Mouse (Mus musculus): Measurements from ENCODE around the gene Fxyd5. TPM values are rescaled to one million over a fixed set of nuclear protein-coding genes. Genes with fewer than 3 reads are reported as not detected.

Fxyd5 gene
- total RNA-seq (2021), result 10 to 100 TPM; 39.1 to 42.0 TPM
- long read RNA-seq, experiment 1, transcript Fxyd5-201 (9 exons, 803 nt), result minor isoform, 5 of 17 reads
- long read RNA-seq, experiment 1, transcript Fxyd5-207 (9 exons, 1,172 nt), result major isoform, 6 of 17 reads
- long read RNA-seq, experiment 1, partial matches to known transcripts, result 0 of 17 reads
- long read RNA-seq, experiment 1, other reads (novel, unspliced or antisense), result 5 of 17 reads
- long read RNA-seq, experiment 2, transcript Fxyd5-207 (9 exons, 1,172 nt), result major isoform, 7 of 9 reads
- long read RNA-seq, experiment 2, partial matches to known transcripts, result 0 of 9 reads
- long read RNA-seq, experiment 2, other reads (novel, unspliced or antisense), result 0 of 9 reads

GRCm38 (mm10) chr7:31042431-31042910 is at the start of gene Fxyd5:
TSS of gene Fxyd5 (minus strand) at chr7:31042481.
- no peak for DNase-seq

- no peak for DNase-seq
Observed at GRCm38 (mm10) chr7:31089721-31090120, 47.4 kb upstream of the Fxyd5 start.

- no peak for DNase-seq
Observed at GRCm38 (mm10) chr7:31088206-31088605, 45.9 kb upstream of the Fxyd5 start.

GRCm38 (mm10) chr7:31087262-31087661 is 45.0 kb upstream of the Fxyd5 start:
- DNase-seq, result no peak

- DNase-seq, result no peak
Observed at GRCm38 (mm10) chr7:31086175-31086755, 44.0 kb upstream of the Fxyd5 start.

GRCm38 (mm10) chr7:31085171-31085570 is 42.9 kb upstream of the Fxyd5 start:
- no peak for DNase-seq

GRCm38 (mm10) chr7:31084140-31084539 is 41.9 kb upstream of the Fxyd5 start:
- no peak for DNase-seq

GRCm38 (mm10) chr7:31082831-31083588 is 40.7 kb upstream of the Fxyd5 start:
- DNase-seq, result peak; percentile 68

- DNase-seq, result no peak
Observed at GRCm38 (mm10) chr7:31082106-31082505, 39.8 kb upstream of the Fxyd5 start.

GRCm38 (mm10) chr7:31081106-31081505 is 38.8 kb upstream of the Fxyd5 start:
- no peak for DNase-seq

- no peak for DNase-seq
Observed at GRCm38 (mm10) chr7:31080611-31081010, 38.3 kb upstream of the Fxyd5 start.

- DNase-seq, result no peak
Observed at GRCm38 (mm10) chr7:31079670-31080069, 37.4 kb upstream of the Fxyd5 start.

- peak; percentile 50 for DNase-seq
Observed at GRCm38 (mm10) chr7:31077885-31078445, 35.7 kb upstream of the Fxyd5 start.

GRCm38 (mm10) chr7:31077470-31077869 is 35.2 kb upstream of the Fxyd5 start:
- no peak for DNase-seq

GRCm38 (mm10) chr7:31076492-31076891 is 34.2 kb upstream of the Fxyd5 start, which contains the start of gene Fxyd3:
TSS of gene Fxyd3 (minus strand) at chr7:31076704.
- DNase-seq, result no peak

GRCm38 (mm10) chr7:31074713-31075069 is 32.4 kb upstream of the Fxyd5 start:
- DNase-seq, result no peak

GRCm38 (mm10) chr7:31074061-31074712 is 31.9 kb upstream of the Fxyd5 start:
- DNase-seq, result peak; percentile 53

- DNase-seq, result no peak
Observed at GRCm38 (mm10) chr7:31073546-31073945, 31.3 kb upstream of the Fxyd5 start.

GRCm38 (mm10) chr7:31072326-31072725 is 30.0 kb upstream of the Fxyd5 start:
- no peak for DNase-seq

GRCm38 (mm10) chr7:31070324-31070723 is 28.0 kb upstream of the Fxyd5 start:
- no peak for DNase-seq

GRCm38 (mm10) chr7:31069491-31069890 is 27.2 kb upstream of the Fxyd5 start:
- no peak for DNase-seq

- DNase-seq, result peak; percentile 55
Observed at GRCm38 (mm10) chr7:31067836-31068235, 25.6 kb upstream of the Fxyd5 start.

All from adrenal gland, postnatal 10 days (tissue).